Mouse (Mus musculus): ENCODE measurements around the gene Chit1.

GRCm38 (mm10) chr1:134101593-134101992 lies 9.4 kb upstream of the Chit1 start:
- no peak for TF ChIP-seq ZC3H11A (IDR thresholded peaks at IDR 0.05; ENCODE audit: borderline replicate concordance, low read depth, low read length)
- no peak for TF ChIP-seq CHD2 (IDR thresholded peaks at IDR 0.05; ENCODE audit: low read depth, low read length)
- TF ChIP-seq HCFC1 (IDR thresholded peaks at IDR 0.05; ENCODE audit: borderline replicate concordance, insufficient read depth, low read length), result no peak
- no peak for TF ChIP-seq MAFK (IDR thresholded peaks at IDR 0.05; ENCODE audit: insufficient read depth, low read depth, low read length)
- TF ChIP-seq ZNF384 (IDR thresholded peaks at IDR 0.05; ENCODE audit: low read depth, low read length), result no peak
